Mouse (Mus musculus) neural tube, embryonic 14.5 days (tissue): ENCODE data around the gene M1ap. TPM values are rescaled to one million over a fixed set of nuclear protein-coding genes. Genes with fewer than 3 reads are reported as not detected.

Experiments used
- ATAC-seq: fragments of 200-750 bp; cut with Nextera tagmentation; 2 replicates; pipeline ENCODE4 v1.8.0; 2017; ENCODE audit warnings: low read depth, mild to moderate bottlenecking, moderate TSS enrichment, moderate library complexity
- H3K27ac ChIP-seq: fragments of 300-500 bp; sonication (generic); 2 replicates; pipeline ENCODE4 v1.5.1; 2014; ENCODE audit warnings: low read depth, mild to moderate bottlenecking, control low read depth, low read length, moderate library complexity, mixed read lengths
- H3K27me3 ChIP-seq: fragments of 300-500 bp; sonication (generic); 2 replicates; pipeline ENCODE4 v1.6.1; 2014; ENCODE audit warnings: low read length; ENCODE audit not compliant: control insufficient read depth, insufficient read depth
- H3K36me3 ChIP-seq: fragments of 300-500 bp; sonication (generic); 2 replicates; pipeline ENCODE4 v1.6.1; 2014; ENCODE audit warnings: low read length, mixed read lengths; ENCODE audit not compliant: control insufficient read depth, insufficient read depth
- H3K4me1 ChIP-seq: fragments of 300-500 bp; sonication (generic); 2 replicates; pipeline ENCODE4 v1.6.1; 2014; ENCODE audit warnings: low read length; ENCODE audit not compliant: control insufficient read depth, insufficient read depth
- H3K4me2 ChIP-seq: fragments of 300-500 bp; sonication (generic); 2 replicates; pipeline ENCODE4 v1.6.1; 2014; ENCODE audit warnings: mild to moderate bottlenecking, low read depth, low read length, control low read depth
- H3K4me3 ChIP-seq: fragments of 300-500 bp; sonication (generic); 2 replicates; pipeline ENCODE4 v1.5.1; 2014; ENCODE audit warnings: low read depth, low read length, control low read depth, mixed read lengths
- H3K9ac ChIP-seq: fragments of 300-500 bp; sonication (generic); replicated peaks from 2 replicates; pipeline ENCODE4 v1.6.1; 2014; ENCODE audit warnings: low read depth, mild to moderate bottlenecking, control low read depth, low read length, mixed read lengths
- H3K9me3 ChIP-seq: fragments of 300-500 bp; sonication (generic); 2 replicates; pipeline ENCODE4 v1.6.1; 2016; ENCODE audit warnings: low read length; ENCODE audit not compliant: control insufficient read depth
- WGBS: fragments of 180-500 bp; shearing (Covaris S2); extraction: QIAGEN DNeasy Blood & Tissue Kit; methylation state at CpG from one replicate; pipeline ENCODE4 v1.1.7; 2014; 5-methylcytosine and 5-hydroxymethylcytosine counted together
- polyA plus RNA-seq: library from polyadenylated mRNA; unstranded; fragments of >200 nt; fragmentation: Nextera tagmentation; extraction: Ambion mirVana; gene quantifications from 2 replicates; pipeline ENCODE4 v1.2.1, GENCODE M21; 2014

Gene M1ap
- polyA plus RNA-seq, 1 experiment from 2014 or later, result not detected

- 67% methylated on average over 3 of the region's 3 CpGs for WGBS
- Histone ChIP-seq H3K4me3 (no peak overlapping the region), H3K36me3 (no peaks in the 10 kb centered on the region), H3K9ac (no peak overlapping the region), H3K4me2 (no peak overlapping the region), H3K4me1 (no peaks in the 10 kb centered on the region), H3K27me3 (no peaks in the 10 kb centered on the region), H3K27ac (no peak overlapping the region), H3K9me3 (no peaks in the 10 kb centered on the region)
- ATAC-seq, result no peak
These were observed 21.7 kb upstream of the M1ap start for GRCm38 (mm10) chr6:82925005-82925404.

- Histone ChIP-seq H3K9ac (no peak overlapping the region), H3K4me1 (no peaks in the 10 kb centered on the region), H3K4me2 (no peak overlapping the region), H3K4me3 (no peak overlapping the region), H3K27ac (no peak overlapping the region), H3K27me3 (no peaks in the 10 kb centered on the region), H3K36me3 (no peaks in the 10 kb centered on the region), H3K9me3 (no peaks in the 10 kb centered on the region)
- WGBS, result 84% methylated on average over 10 of the region's 10 CpGs
- no peak for ATAC-seq
These were observed 20.6 kb upstream of the M1ap start for GRCm38 (mm10) chr6:82926106-82926505.

GRCm38 (mm10) chr6:82926528-82926927, 20.2 kb upstream of the M1ap start:
- no peak overlapping the region for H3K27ac ChIP-seq
- H3K9me3 ChIP-seq, result no peaks in the 10 kb centered on the region
- no peak for ATAC-seq
- H3K4me1 ChIP-seq, result no peaks in the 10 kb centered on the region
- no peak overlapping the region for H3K9ac ChIP-seq
- 86% methylated on average over 7 of the region's 7 CpGs for WGBS
- no peak overlapping the region for H3K4me2 ChIP-seq
- no peaks in the 10 kb centered on the region for H3K27me3 ChIP-seq
- H3K36me3 ChIP-seq, result no peaks in the 10 kb centered on the region
- H3K4me3 ChIP-seq, result no peak overlapping the region

- 86% methylated on average over 5 of the region's 5 CpGs for WGBS
- Histone ChIP-seq H3K4me3 (no peak overlapping the region), H3K27ac (no peak overlapping the region), H3K27me3 (no peaks in the 10 kb centered on the region), H3K36me3 (no peaks in the 10 kb centered on the region), H3K4me1 (no peaks in the 10 kb centered on the region), H3K9ac (no peak overlapping the region), H3K4me2 (no peak overlapping the region), H3K9me3 (no peaks in the 10 kb centered on the region)
- ATAC-seq, result no peak
These were observed 19.1 kb upstream of the M1ap start for GRCm38 (mm10) chr6:82927617-82928016.

- Histone ChIP-seq H3K9me3 (no peaks in the 10 kb centered on the region), H3K36me3 (no peaks in the 10 kb centered on the region), H3K9ac (no peak overlapping the region), H3K4me2 (no peak overlapping the region), H3K4me1 (no peaks in the 10 kb centered on the region), H3K27me3 (no peaks in the 10 kb centered on the region), H3K4me3 (no peak overlapping the region), H3K27ac (no peak overlapping the region)
- WGBS, result 96% methylated on average over 3 of the region's 3 CpGs
- ATAC-seq, result no peak
These were observed 12.0 kb upstream of the M1ap start for GRCm38 (mm10) chr6:82934616-82935230.

GRCm38 (mm10) chr6:82939167-82939912, 7.4 kb upstream of the M1ap start, which contains the start of gene Sema4f:
Sema4f (minus strand) TSS chr6:82939769.
- H3K4me3 ChIP-seq, result peak within 1 kb of the TSS; percentile 66
- peak; percentile 99 for ATAC-seq
- peak within 1 kb of the TSS; percentile 62 for H3K4me2 ChIP-seq
- H3K27me3 ChIP-seq, result no peaks in the 10 kb centered on the region
- peak within 1 kb of the TSS; percentile 48; the same call in 1 of the 2 replicates for H3K27ac ChIP-seq
- no peaks in the 10 kb centered on the region for H3K36me3 ChIP-seq
- H3K9ac ChIP-seq, result peak within 1 kb of the TSS; percentile 87
- no peaks in the 10 kb centered on the region for H3K9me3 ChIP-seq
- no peaks in the 10 kb centered on the region for H3K4me1 ChIP-seq
- 2% methylated on average over 37 of the region's 44 CpGs for WGBS

GRCm38 (mm10) chr6:82940765-82941164, 5.9 kb upstream of the M1ap start:
- WGBS, result 79% methylated on average over 3 of the region's 3 CpGs
- Histone ChIP-seq H3K27ac (no peak overlapping the region), H3K4me1 (no peaks in the 10 kb centered on the region), H3K9ac (no peak overlapping the region), H3K36me3 (no peaks in the 10 kb centered on the region), H3K9me3 (no peaks in the 10 kb centered on the region), H3K4me3 (no peak overlapping the region), H3K27me3 (no peaks in the 10 kb centered on the region), H3K4me2 (no peak overlapping the region)
- no peak for ATAC-seq

- 59% methylated on average over 6 of the region's 6 CpGs for WGBS
- H3K9me3 ChIP-seq, result no peaks in the 10 kb centered on the region
- no peaks in the 10 kb centered on the region for H3K36me3 ChIP-seq
- no peaks in the 10 kb centered on the region for H3K4me1 ChIP-seq
- H3K9ac ChIP-seq, result no peak overlapping the region
- H3K4me2 ChIP-seq, result no peak overlapping the region
- H3K27me3 ChIP-seq, result no peaks in the 10 kb centered on the region
- H3K4me3 ChIP-seq, result no peak overlapping the region
- no peak overlapping the region for H3K27ac ChIP-seq
- ATAC-seq, result no peak
These were observed 952 bp upstream of the M1ap start for GRCm38 (mm10) chr6:82945750-82946149.

- no peaks in the 10 kb centered on the region for H3K36me3 ChIP-seq
- 44% methylated on average over 4 of the region's 4 CpGs for WGBS
- H3K9ac ChIP-seq, result no peak overlapping the region
- no peaks in the 10 kb centered on the region for H3K4me1 ChIP-seq
- no peaks in the 10 kb centered on the region for H3K27me3 ChIP-seq
- H3K9me3 ChIP-seq, result no peaks in the 10 kb centered on the region
- ATAC-seq, result no peak
- H3K4me3 ChIP-seq, result no peak overlapping the region
- H3K4me2 ChIP-seq, result no peak overlapping the region
- no peak overlapping the region for H3K27ac ChIP-seq
These were observed 10.0 kb downstream of the M1ap start for GRCm38 (mm10) chr6:82956553-82957251.
